ENCODE assay signal across 9 mouse cellular contexts in the genomic region with DNA sequence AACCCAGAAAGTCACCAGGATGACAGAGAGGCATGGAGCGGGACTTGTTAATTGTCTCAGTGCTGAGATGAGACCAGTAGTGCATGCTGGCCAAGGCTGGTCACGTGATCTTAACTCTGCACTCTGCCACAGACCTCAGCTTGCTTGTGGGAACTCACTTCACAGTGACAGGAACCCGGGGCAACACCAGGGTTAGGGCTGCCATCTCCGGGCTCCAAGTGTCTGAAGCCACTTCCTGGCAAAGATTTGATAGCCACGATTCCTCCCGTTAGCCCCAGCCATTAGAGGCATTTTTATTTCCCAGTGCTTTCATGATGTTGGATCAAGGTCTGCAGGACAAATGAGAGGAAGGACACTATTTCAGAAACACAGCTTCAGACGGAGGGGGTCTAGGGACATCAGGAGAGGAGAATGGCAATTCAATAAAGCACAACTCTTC.
DNase-seq lines count a peak whose midpoint lies in the region; TF ChIP-seq lines count a peak whose summit lies in the region.
"Had no signal": no experiment of that assay in that cellular context is flagged by ENCODE, and none has a peak within 500 bp of the region (broad histone marks: within the 10 kb centered on the region; RNA-seq: fewer than 3 reads in every experiment).

No protein-coding gene starts in this region.

- H3K4me1 ChIP-seq in cerebellum, adult 2 months (ENCODE audit: control insufficient read depth, insufficient read depth, low read length) = no peaks in the 10 kb centered on the region

- no peak overlapping the region for H3K4me3 ChIP-seq in cerebellum, adult 2 months (replicated peaks; ENCODE audit: insufficient read depth, low read depth, low read length)
- H3K4me3 ChIP-seq: limb, embryonic 12.5 days had no signal

- TF ChIP-seq CTCF in cerebellum, adult 2 months (IDR thresholded peaks at IDR 0.05; ENCODE audit: borderline replicate concordance, insufficient read depth, low read depth, low read length) = no peak

- no peak for TF ChIP-seq POLR2A in cerebellum, adult 2 months (IDR thresholded peaks at IDR 0.05; ENCODE audit: borderline replicate concordance, insufficient read depth, low read length)

- no peak overlapping the region for H3K27ac ChIP-seq in cerebellum, adult 2 months (ENCODE audit: insufficient read depth, low read length)
- H3K27ac ChIP-seq: limb, embryonic 12.5 days had no signal

- DNase-seq in adrenal gland, adult 2 months = peak; percentile 17
- DNase-seq in adrenal gland, postnatal 4 days (ENCODE audit: low spot score in 2 of 2) = no peak
- DNase-seq in testis, postnatal 14 days (ENCODE audit: low spot score) = peak; percentile 2
- DNase-seq in testis, postnatal 10 days (ENCODE audit: low spot score) = no peak
- DNase-seq in lung, postnatal 10 days = peak; percentile 42
- DNase-seq in splenic B cell, adult 2 months (ENCODE audit: low read depth, low spot score) = peak; percentile 77
- no peak for DNase-seq in cerebellum, adult 2 months
- DNase-seq in urinary bladder, adult 18-20 months (ENCODE audit: low spot score in 2 of 2) = no peak

- no peaks in the 10 kb centered on the region for H3K36me3 ChIP-seq in splenic B cell, adult 2 months (ENCODE audit: control insufficient read depth, insufficient read depth, low read length, poor library complexity, severe bottlenecking)
- H3K36me3 ChIP-seq: limb, embryonic 12.5 days had no signal

- 31% methylated on average over 7 of the region's 7 CpGs for WGBS in cerebellum, adult 2 months

- H3K27me3 ChIP-seq in splenic B cell, adult 2 months (ENCODE audit: control insufficient read depth, insufficient read depth, low read length, poor library complexity, severe bottlenecking) = no peaks in the 10 kb centered on the region
- H3K27me3 ChIP-seq in cerebellum, adult 2 months (ENCODE audit: control insufficient read depth, insufficient read depth, low read length) = no peaks in the 10 kb centered on the region
- H3K27me3 ChIP-seq: limb, embryonic 12.5 days had no signal

Comparison
In these comparisons a context has a peak if more than half of its experiments do, and no peak if none do; other contexts are left out.
1. DNase-seq: peak in adrenal gland, adult 2 months (single experiment), testis, postnatal 14 days (single experiment), lung, postnatal 10 days (single experiment) and splenic B cell, adult 2 months (single experiment); none in adrenal gland, postnatal 4 days (0 of 2), testis, postnatal 10 days (single experiment), cerebellum, adult 2 months (0 of 2) and urinary bladder, adult 18-20 months (0 of 2).